Mouse (Mus musculus): ENCODE measurements around the gene Tpm1. TPM values are rescaled to one million over a fixed set of nuclear protein-coding genes. Genes with fewer than 3 reads are reported as not detected.
A peak's percentile ranks its signal among the peaks of the same experiment; 100 is the strongest.

The Tpm1 gene
- polyA plus RNA-seq, 2 experiments = 643 to 728 TPM

DNA sequence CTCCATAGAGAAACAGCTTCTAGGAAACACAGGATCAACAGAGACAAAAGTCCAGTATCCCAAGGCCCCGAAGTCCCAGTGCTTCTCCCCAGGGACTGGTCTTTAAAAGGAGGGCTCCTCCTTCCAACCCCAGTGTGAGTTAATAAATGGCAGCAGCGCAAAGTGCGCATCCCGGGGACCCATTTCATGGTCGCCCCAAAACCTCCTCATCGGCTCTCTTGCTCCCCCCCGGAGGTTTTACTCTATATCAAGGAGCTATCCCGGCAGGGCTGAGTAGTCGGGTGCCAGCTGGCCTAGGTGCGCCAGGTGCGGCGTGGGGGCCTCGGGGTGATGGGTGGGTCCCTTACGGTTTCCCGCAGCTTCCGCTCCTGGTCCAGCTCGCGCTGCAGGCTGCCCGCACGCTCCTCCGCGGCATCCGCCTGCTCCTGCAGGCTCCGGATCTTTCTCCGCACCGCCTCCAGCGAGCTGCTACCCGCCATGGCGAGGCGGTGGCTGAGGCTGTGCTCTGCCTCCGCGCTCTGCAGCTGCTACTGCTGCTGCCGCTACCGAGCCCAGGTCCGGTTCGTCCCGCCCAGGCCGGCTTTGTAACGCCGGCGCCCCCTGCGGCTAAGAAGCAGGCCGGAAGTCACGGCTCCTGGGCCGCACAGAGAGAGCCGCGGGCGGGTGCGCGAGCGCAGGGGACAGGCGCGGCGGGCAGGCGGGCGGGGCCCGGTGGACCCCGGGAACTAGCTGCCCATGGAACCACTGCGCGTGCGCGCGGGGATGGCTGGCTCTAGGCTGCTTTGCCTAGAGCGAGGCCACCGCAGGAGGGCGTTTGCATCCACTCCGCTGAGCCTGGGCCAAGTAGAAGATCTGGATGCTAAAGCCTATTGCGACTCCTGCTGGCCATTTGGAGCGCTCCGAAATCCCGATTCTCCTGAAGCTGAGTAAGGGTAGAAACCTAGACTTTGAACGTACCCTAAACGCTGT lies 5.7 kb downstream of the Tpm1 start:
- 0 out of 2 replicates have a peak, but pooled peaks have one; percentile 61 for TF ChIP-seq POLR2A (IDR thresholded peaks at IDR 0.05; ENCODE audit: borderline replicate concordance, extremely low read depth, insufficient read depth, insufficient read length)
- Histone ChIP-seq H3K27ac (replicated peaks; ENCODE audit: low read depth, low read length) (peak overlapping the region; percentile 86), H3K4me3 (replicated peaks; ENCODE audit: low read length) (peak overlapping the region; percentile 78), H3K9ac (ENCODE audit: low read depth, low read length, severe bottlenecking) (peak overlapping the region; percentile 84), H3K36me3 (ENCODE audit: control insufficient read depth, insufficient read depth, low read length) (peaks cover 14% of the 10 kb centered on the region), H3K4me2 (replicated peaks; ENCODE audit: low read depth, low read length, severe bottlenecking) (peak overlapping the region; percentile 62), H3K9me3 (ENCODE audit: control insufficient read depth, low read length) (no peaks in the 10 kb centered on the region), H3K4me1 (ENCODE audit: control insufficient read depth, insufficient read depth, low read length) (peaks cover 66% of the 10 kb centered on the region), H3K27me3 (ENCODE audit: control insufficient read depth, insufficient read depth, low read length) (no peaks in the 10 kb centered on the region)
- DNase-seq (ENCODE audit: low spot score) (peak; percentile 100), ATAC-seq (ENCODE audit: low FRiP score, low read depth) (peak; percentile 91)
- WGBS = under 1% methylated on average over 67 of the region's 73 CpGs

DNA sequence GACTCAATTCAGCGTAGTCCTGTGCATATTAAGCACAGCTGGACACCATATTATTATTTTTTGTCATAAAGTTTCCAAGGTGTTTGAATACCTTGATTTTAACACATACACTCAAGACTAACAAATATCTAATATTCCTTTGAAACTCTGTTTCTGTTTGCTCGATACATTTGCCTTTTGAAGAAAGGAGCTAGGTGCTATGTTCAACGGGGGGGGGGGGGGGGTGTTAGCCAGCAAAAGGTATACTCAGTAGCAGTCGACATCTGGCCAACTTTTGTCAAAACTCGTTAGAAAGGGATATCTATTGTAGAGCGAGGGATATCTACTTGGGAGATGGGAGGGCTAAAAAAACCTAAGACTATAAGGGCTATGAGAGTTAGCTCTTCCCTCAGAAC lies 6.4 kb downstream of the Tpm1 start:
- Histone ChIP-seq H3K4me3 (replicated peaks; ENCODE audit: low read length) (peak overlapping the region; percentile 78), H3K36me3 (ENCODE audit: control insufficient read depth, insufficient read depth, low read length) (peaks cover 17% of the 10 kb centered on the region), H3K27me3 (ENCODE audit: control insufficient read depth, insufficient read depth, low read length) (no peaks in the 10 kb centered on the region), H3K9ac (ENCODE audit: low read depth, low read length, severe bottlenecking) (peak overlapping the region; percentile 84), H3K9me3 (ENCODE audit: control insufficient read depth, low read length) (no peaks in the 10 kb centered on the region), H3K27ac (replicated peaks; ENCODE audit: low read depth, low read length) (0 out of 2 replicates have a peak overlapping the region, but pooled peaks have one; percentile 86), H3K4me2 (replicated peaks; ENCODE audit: low read depth, low read length, severe bottlenecking) (peak overlapping the region; percentile 62), H3K4me1 (ENCODE audit: control insufficient read depth, insufficient read depth, low read length) (peaks cover 69% of the 10 kb centered on the region)
- 14% methylated on average over 6 of the region's 6 CpGs for WGBS
- no peak for TF ChIP-seq POLR2A (IDR thresholded peaks at IDR 0.05; ENCODE audit: borderline replicate concordance, extremely low read depth, insufficient read depth, insufficient read length)
- no peak for DNase-seq (ENCODE audit: low spot score)
- ATAC-seq (ENCODE audit: low FRiP score, low read depth) = no peak

DNA sequence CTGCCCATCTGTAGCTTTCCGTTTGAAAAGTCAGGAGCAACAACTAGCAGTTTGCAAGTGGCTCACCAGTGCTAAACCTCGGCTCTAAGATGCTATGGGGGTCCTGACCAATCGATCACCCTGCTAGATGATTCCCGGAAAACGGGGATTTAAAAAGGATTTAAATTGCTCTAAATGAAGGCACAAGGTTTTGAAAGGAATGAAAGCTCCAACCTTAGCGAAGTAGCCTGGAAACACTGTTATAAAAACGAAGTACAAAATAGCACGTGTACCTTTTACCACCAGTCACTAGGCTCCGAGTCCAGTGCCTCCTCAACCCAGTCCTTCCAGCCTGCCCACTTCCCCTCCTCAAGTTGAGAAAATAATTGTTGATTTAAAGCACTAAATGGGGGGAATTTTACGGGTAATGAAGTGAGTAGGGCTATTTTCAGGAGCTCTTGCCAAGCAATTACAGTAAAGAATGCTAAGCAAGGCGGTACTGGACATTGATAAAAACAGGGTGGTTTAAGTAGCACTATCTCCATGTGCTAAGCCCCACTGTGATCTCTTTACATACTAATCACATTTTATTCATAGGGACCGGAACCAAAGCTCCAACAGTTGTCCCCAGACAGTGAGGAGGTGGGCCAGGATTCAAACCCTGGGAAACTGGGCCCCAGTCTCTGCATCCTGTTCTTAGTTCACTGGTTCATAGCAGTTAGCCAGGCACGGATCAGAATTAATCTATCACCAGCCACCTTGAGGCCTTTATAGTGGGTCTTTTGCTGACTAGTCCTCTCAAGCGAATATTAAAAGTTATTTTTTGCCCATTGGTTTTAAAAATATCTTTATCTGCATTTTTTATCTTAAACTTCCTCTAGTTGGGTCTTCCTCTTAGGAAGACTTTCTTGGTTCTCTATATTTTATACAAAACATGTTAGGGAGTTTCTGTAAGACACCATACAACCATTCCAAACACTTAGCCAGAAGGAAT lies 7.1 kb downstream of the Tpm1 start:
- Histone ChIP-seq H3K9ac (ENCODE audit: low read depth, low read length, severe bottlenecking) (peak overlapping the region; percentile 13; the same call in 1 of the 2 replicates), H3K4me1 (ENCODE audit: control insufficient read depth, insufficient read depth, low read length) (peaks cover 75% of the 10 kb centered on the region), H3K9me3 (ENCODE audit: control insufficient read depth, low read length) (no peaks in the 10 kb centered on the region), H3K27me3 (ENCODE audit: control insufficient read depth, insufficient read depth, low read length) (no peaks in the 10 kb centered on the region), H3K27ac (replicated peaks; ENCODE audit: low read depth, low read length) (no peak overlapping the region), H3K4me2 (replicated peaks; ENCODE audit: low read depth, low read length, severe bottlenecking) (peak overlapping the region; percentile 62), H3K36me3 (ENCODE audit: control insufficient read depth, insufficient read depth, low read length) (peaks cover 24% of the 10 kb centered on the region), H3K4me3 (replicated peaks; ENCODE audit: low read length) (peak overlapping the region; percentile 78)
- DNase-seq (ENCODE audit: low spot score) (no peak), ATAC-seq (ENCODE audit: low FRiP score, low read depth) (no peak)
- WGBS = 28% methylated on average over 14 of the region's 14 CpGs
- TF ChIP-seq POLR2A (IDR thresholded peaks at IDR 0.05; ENCODE audit: borderline replicate concordance, extremely low read depth, insufficient read depth, insufficient read length) = no peak

DNA sequence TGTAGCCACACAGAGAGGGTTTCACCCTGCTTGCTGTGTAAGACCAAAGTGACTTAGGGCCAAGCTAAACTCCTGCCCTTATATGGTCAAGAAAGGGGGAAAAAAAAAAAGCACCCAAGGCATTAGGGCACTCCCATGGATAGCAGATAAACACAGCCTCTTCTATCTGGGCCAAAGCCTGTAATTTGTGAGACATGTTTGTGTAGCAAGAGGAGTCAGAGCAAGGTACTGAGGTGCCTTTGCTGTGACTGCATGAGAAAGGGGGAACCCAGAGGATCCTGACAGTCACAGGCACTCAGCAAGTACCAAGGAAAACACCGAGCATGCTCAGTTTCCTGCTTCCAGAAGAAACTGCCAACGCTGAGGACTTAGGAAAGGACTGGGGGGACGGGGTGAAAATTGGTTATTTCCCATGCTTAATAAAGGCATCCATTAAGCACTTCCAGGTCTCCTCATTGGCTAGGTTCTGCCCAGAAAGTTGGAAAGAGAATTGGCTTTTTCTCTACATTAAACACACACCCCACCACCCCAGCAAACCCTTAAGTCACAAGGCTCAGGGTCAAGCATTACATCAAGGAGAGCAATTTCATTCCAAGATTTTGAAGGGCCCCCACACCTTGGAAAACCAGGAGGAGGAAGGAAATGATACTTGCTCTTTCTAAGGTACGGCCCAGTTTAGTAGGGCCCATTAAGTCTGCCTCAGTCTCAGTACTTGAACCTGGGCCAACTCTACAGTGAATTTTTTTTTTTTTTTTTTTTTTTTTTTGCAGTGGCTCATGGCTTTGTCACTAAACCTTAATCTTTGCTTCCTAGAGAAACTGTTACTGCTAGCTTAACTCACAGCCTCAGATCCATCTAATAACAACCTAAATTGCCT lies 8.0 kb downstream of the Tpm1 start:
- DNase-seq (ENCODE audit: low spot score) (no peak), ATAC-seq (ENCODE audit: low FRiP score, low read depth) (no peak)
- WGBS = 22% methylated on average over 4 of the region's 4 CpGs
- Histone ChIP-seq H3K4me1 (ENCODE audit: control insufficient read depth, insufficient read depth, low read length) (peaks cover 70% of the 10 kb centered on the region), H3K36me3 (ENCODE audit: control insufficient read depth, insufficient read depth, low read length) (peaks cover 29% of the 10 kb centered on the region), H3K27me3 (ENCODE audit: control insufficient read depth, insufficient read depth, low read length) (no peaks in the 10 kb centered on the region), H3K4me3 (replicated peaks; ENCODE audit: low read length) (peak overlapping the region; percentile 78), H3K27ac (replicated peaks; ENCODE audit: low read depth, low read length) (no peak overlapping the region), H3K9ac (ENCODE audit: low read depth, low read length, severe bottlenecking) (no peak overlapping the region; the same call in 1 of the 2 replicates), H3K4me2 (replicated peaks; ENCODE audit: low read depth, low read length, severe bottlenecking) (peak overlapping the region; percentile 62), H3K9me3 (ENCODE audit: control insufficient read depth, low read length) (no peaks in the 10 kb centered on the region)
- TF ChIP-seq POLR2A (IDR thresholded peaks at IDR 0.05; ENCODE audit: borderline replicate concordance, extremely low read depth, insufficient read depth, insufficient read length) = no peak

Data from limb, embryonic 14.5 days (tissue).